Mouse (Mus musculus): ENCODE measurements around the gene Rnf17.

DNA sequence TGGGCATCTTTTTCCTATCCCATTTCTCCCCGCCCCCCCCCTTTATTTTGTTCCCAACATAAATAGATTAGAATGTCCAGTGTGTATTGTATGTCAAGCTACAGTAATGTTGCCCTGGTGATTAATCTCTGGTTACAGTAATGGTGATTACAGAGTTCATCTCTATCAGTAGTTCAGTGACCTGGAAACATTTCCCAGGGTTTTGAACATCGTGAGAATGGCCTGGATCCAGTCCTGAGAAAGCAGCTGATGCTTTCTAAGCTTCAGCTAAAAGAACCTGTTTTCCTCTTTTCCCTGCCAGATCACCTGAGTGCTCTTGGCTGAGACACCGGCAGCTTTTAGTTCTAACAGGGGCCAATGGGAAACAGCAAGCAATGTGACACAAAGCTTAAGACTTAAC, 12.1 kb upstream of the Rnf17 start:
- TF ChIP-seq CTCF (IDR thresholded peaks at IDR 0.05; ENCODE audit: low read depth), result no peak
- TF ChIP-seq EP300 (IDR thresholded peaks at IDR 0.05; ENCODE audit: low read depth), result no peak
